Mouse (Mus musculus): ENCODE results near the gene Tsc22d3.
"Not testable (repeated sequence)": the region's sequence is repeated elsewhere in the genome, so short reads cannot be mapped to it uniquely, and the experiment has no call there.

The Tsc22d3 gene

GRCm38 (mm10) chrX:140526253-140526618 is 74.2 kb downstream of the Tsc22d3 start:
- DNase-seq: no peak

GRCm38 (mm10) chrX:140525604-140526252 is 74.7 kb downstream of the Tsc22d3 start:
- DNase-seq: no peak

GRCm38 (mm10) chrX:140524231-140524630 is 76.2 kb downstream of the Tsc22d3 start:
- DNase-seq: no peak

GRCm38 (mm10) chrX:140522071-140522765 is 78.2 kb downstream of the Tsc22d3 start:
- peak in 1 of 2 experiments; percentile 34 for DNase-seq

- peak; percentile 97 for DNase-seq
These were observed 80.0 kb downstream of the Tsc22d3 start for GRCm38 (mm10) chrX:140520146-140521102.

- no peak for DNase-seq
These were observed 82.1 kb downstream of the Tsc22d3 start for GRCm38 (mm10) chrX:140518351-140518750.

- DNase-seq: peak; percentile 75 to 78
These were observed 87.1 kb downstream of the Tsc22d3 start for GRCm38 (mm10) chrX:140513379-140513778.

- peak in 1 of 2 experiments; percentile 19 for DNase-seq
These were observed 88.5 kb downstream of the Tsc22d3 start for GRCm38 (mm10) chrX:140511687-140512651.

- DNase-seq: peak; percentile 90 to 94
These were observed 89.6 kb downstream of the Tsc22d3 start for GRCm38 (mm10) chrX:140510696-140511429.

GRCm38 (mm10) chrX:140509817-140510216 is 90.6 kb downstream of the Tsc22d3 start:
- no peak for DNase-seq

- DNase-seq: not testable (repeated sequence)
These were observed 91.7 kb downstream of the Tsc22d3 start for GRCm38 (mm10) chrX:140508791-140509190.

- DNase-seq: no peak
These were observed 93.1 kb downstream of the Tsc22d3 start for GRCm38 (mm10) chrX:140507377-140507776.

GRCm38 (mm10) chrX:140506436-140507180 is 93.9 kb downstream of the Tsc22d3 start:
- DNase-seq: no peak

- DNase-seq: peak; percentile 92 to 96
These were observed 94.8 kb downstream of the Tsc22d3 start for GRCm38 (mm10) chrX:140505497-140506238.

GRCm38 (mm10) chrX:140503905-140504304 is 96.6 kb downstream of the Tsc22d3 start:
- peak; percentile 75 to 83 for DNase-seq

- DNase-seq: no peak
These were observed 98.8 kb downstream of the Tsc22d3 start for GRCm38 (mm10) chrX:140501401-140502301.

- DNase-seq: no peak
These were observed 100.2 kb downstream of the Tsc22d3 start for GRCm38 (mm10) chrX:140500306-140500705.

GRCm38 (mm10) chrX:140498431-140498830 is 102.0 kb downstream of the Tsc22d3 start:
- DNase-seq: not testable (repeated sequence)

- no peak for DNase-seq
These were observed 106.3 kb downstream of the Tsc22d3 start for GRCm38 (mm10) chrX:140494170-140494569.
